Mouse (Mus musculus) lung, postnatal 0 days (tissue): ENCODE data around the gene Irf7.

Experiments
- CTCF ChIP-seq: IDR thresholded peaks from 2 replicates; pipeline ENCODE4 v1.5.1; 2016; ENCODE audit warnings: antibody characterized with exemption, mild to moderate bottlenecking
- EP300 ChIP-seq: IDR thresholded peaks from 2 replicates; pipeline ENCODE4 v1.6.1; 2016; ENCODE audit warnings: antibody characterized with exemption, mild to moderate bottlenecking, control low read depth

- TF ChIP-seq CTCF (no peak), EP300 (no peak)
These were observed 16.5 kb upstream of the Irf7 start for GRCm38 (mm10) chr7:141282756-141283155.
